Mouse (Mus musculus): ENCODE measurements at regions not wholly inside any gene's neighbourhood (a gene's known extent, or its start where the extent isn't known, plus 50 kb on each side); places are given as distances from the start of the nearest gene placed in this dataset.

GRCm38 (mm10) chr1:56219700-56220099 is 417.5 kb downstream of the Hsfy2 start:
- H3K4me1 ChIP-seq (ENCODE audit: insufficient read depth): no peaks in the 10 kb centered on the region
- no peaks in the 10 kb centered on the region for H3K36me3 ChIP-seq (replicated peaks; ENCODE audit: insufficient read depth, low read length)
- H3K9ac ChIP-seq (replicated peaks): no peak overlapping the region
- H3K27ac ChIP-seq (ENCODE audit: low read depth): no peak overlapping the region
- H3K9me3 ChIP-seq (ENCODE audit: low read length): no peaks in the 10 kb centered on the region
- H3K4me3 ChIP-seq (ENCODE audit: low read depth, low read length): no peak overlapping the region
- ATAC-seq: no peak
- 27% methylated on average over 2 of the region's 2 CpGs for WGBS (ENCODE audit: insufficient replicate concordance)
- TF ChIP-seq EP300 (IDR thresholded peaks at IDR 0.05; ENCODE audit: low read depth) (no peak), CTCF (IDR thresholded peaks at IDR 0.05; ENCODE audit: low read depth) (no peak)
- DNase-seq: no peak
- H3K27me3 ChIP-seq (ENCODE audit: insufficient read depth, low read length): no peaks in the 10 kb centered on the region
- no peak overlapping the region for H3K4me2 ChIP-seq (ENCODE audit: low read depth, low read length)

DNA sequence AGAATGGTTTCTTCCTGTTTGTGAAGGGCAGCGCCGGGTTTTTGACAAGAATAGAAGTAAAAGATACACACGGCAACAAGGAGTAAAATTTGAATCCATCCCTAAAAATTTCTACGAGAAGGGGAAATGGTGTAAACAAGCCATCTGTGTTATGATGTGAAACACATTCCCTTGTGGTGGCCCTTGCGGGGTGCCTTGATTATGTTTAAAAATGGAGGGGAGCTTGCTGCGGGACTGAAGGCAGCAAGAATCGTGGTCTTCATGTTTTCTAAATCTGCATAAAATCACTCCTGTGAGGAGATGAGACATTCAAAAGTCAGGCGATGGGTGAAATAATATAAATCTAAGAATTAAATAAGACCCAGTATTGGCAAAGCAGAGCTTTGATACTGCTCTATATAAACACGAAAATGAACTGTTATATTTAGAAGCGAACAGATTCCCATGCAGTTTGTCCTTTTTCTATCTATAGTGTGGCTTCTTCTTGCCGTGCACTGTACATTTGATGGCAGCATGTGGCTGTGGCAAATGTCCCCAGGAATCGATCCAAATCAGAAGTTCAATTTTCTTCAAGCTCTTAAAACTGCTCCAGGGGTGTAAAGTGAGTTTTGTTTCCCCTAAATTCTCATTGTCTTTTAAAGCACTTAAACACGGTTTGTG is 426.4 kb downstream of the Hsfy2 start:
- Histone ChIP-seq H3K27me3 (ENCODE audit: insufficient read depth, low read length) (no peaks in the 10 kb centered on the region), H3K9ac (replicated peaks) (no peak overlapping the region), H3K27ac (ENCODE audit: low read depth) (no peak overlapping the region), H3K36me3 (replicated peaks; ENCODE audit: insufficient read depth, low read length) (no peaks in the 10 kb centered on the region), H3K9me3 (ENCODE audit: low read length) (no peaks in the 10 kb centered on the region), H3K4me2 (ENCODE audit: low read depth, low read length) (no peak overlapping the region), H3K4me1 (ENCODE audit: insufficient read depth) (no peaks in the 10 kb centered on the region), H3K4me3 (ENCODE audit: low read depth, low read length) (no peak overlapping the region)
- ATAC-seq (no peak), DNase-seq (no peak)
- 76% methylated on average over 13 of the region's 13 CpGs for WGBS (ENCODE audit: insufficient replicate concordance)
- TF ChIP-seq EP300 (IDR thresholded peaks at IDR 0.05; ENCODE audit: low read depth) (no peak), CTCF (IDR thresholded peaks at IDR 0.05; ENCODE audit: low read depth) (no peak)

- Histone ChIP-seq H3K27ac (ENCODE audit: low read depth) (no peak overlapping the region), H3K4me1 (ENCODE audit: insufficient read depth) (no peaks in the 10 kb centered on the region), H3K4me3 (ENCODE audit: low read depth, low read length) (no peak overlapping the region), H3K36me3 (replicated peaks; ENCODE audit: insufficient read depth, low read length) (no peaks in the 10 kb centered on the region), H3K4me2 (ENCODE audit: low read depth, low read length) (no peak overlapping the region), H3K9ac (replicated peaks) (no peak overlapping the region), H3K27me3 (ENCODE audit: insufficient read depth, low read length) (no peaks in the 10 kb centered on the region), H3K9me3 (ENCODE audit: low read length) (no peaks in the 10 kb centered on the region)
- DNase-seq (no peak), ATAC-seq (no peak)
- WGBS (ENCODE audit: insufficient replicate concordance): 81% methylated on average over 10 of the region's 10 CpGs
- TF ChIP-seq EP300 (IDR thresholded peaks at IDR 0.05; ENCODE audit: low read depth) (no peak), CTCF (IDR thresholded peaks at IDR 0.05; ENCODE audit: low read depth) (no peak)
These were observed 430.5 kb downstream of the Hsfy2 start for GRCm38 (mm10) chr1:56206615-56207267.

DNA sequence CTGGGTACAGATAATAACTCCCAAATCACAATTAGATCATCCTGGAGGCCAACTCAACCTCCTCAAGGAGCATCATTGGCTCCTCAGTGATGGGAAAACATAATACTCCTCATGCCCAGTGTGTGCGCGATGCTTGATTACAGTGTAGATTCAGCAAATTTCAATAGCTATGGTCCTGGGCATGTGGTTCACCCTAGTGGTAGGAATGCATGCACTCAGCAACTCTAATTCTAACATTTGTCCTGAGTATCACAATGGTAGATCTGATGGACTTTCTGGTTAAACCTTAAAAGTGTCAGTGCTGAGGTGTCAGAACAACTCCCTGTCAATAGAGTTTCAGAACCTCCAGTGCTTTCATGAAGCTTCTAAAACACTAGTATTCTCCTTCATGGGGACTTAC is 442.0 kb downstream of the Hsfy2 start:
- H3K4me3 ChIP-seq (ENCODE audit: low read depth, low read length): no peak overlapping the region
- no peaks in the 10 kb centered on the region for H3K36me3 ChIP-seq (replicated peaks; ENCODE audit: insufficient read depth, low read length)
- no peak overlapping the region for H3K9ac ChIP-seq (replicated peaks)
- DNase-seq (no peak), ATAC-seq (no peak)
- TF ChIP-seq EP300 (IDR thresholded peaks at IDR 0.05; ENCODE audit: low read depth) (no peak), CTCF (IDR thresholded peaks at IDR 0.05; ENCODE audit: low read depth) (no peak)
- H3K27me3 ChIP-seq (ENCODE audit: insufficient read depth, low read length): no peaks in the 10 kb centered on the region
- WGBS (ENCODE audit: insufficient replicate concordance): 76% methylated on average over 2 of the region's 2 CpGs
- H3K4me2 ChIP-seq (ENCODE audit: low read depth, low read length): no peak overlapping the region
- H3K4me1 ChIP-seq (ENCODE audit: insufficient read depth): no peaks in the 10 kb centered on the region
- no peaks in the 10 kb centered on the region for H3K9me3 ChIP-seq (ENCODE audit: low read length)
- no peak overlapping the region for H3K27ac ChIP-seq (ENCODE audit: low read depth)

DNA sequence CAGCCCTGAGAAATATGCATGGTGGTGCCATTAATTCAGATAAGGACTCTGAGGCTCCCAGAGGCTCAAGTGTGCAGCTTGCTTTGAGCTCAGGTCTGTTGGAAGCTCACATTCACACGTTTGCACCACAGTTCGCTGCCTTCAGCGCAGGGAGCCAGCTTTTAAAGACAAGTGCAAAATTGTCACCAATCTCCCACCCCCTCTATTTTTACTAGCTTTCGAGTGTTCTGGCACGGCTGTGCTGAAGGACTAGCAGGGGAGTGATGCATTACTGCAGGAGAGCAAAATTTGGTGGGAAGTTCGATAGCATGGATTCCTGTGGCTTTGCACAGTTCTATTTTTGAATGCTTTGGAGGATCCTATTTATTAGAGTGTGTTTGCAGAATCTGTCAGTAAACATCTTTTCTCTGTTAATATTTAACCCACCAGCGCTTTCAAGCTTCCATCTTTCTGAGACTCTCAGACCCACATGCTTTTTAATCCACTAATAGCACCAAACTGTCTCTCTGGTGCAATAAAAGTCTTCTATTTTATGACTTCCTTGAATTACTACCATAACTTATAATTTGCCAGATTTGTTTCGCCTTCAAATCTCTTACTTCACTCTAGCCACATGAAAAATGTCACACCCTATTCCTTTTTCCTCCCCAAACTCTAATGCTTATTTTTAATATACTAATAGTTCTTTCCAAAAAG is 453.6 kb downstream of the Hsfy2 start:
- no peak overlapping the region for H3K9ac ChIP-seq (replicated peaks)
- H3K4me1 ChIP-seq (ENCODE audit: insufficient read depth): no peaks in the 10 kb centered on the region
- H3K27ac ChIP-seq (ENCODE audit: low read depth): no peak overlapping the region
- H3K36me3 ChIP-seq (replicated peaks; ENCODE audit: insufficient read depth, low read length): no peaks in the 10 kb centered on the region
- ATAC-seq (no peak), DNase-seq (no peak)
- H3K27me3 ChIP-seq (ENCODE audit: insufficient read depth, low read length): no peaks in the 10 kb centered on the region
- 65% methylated on average over 8 of the region's 8 CpGs for WGBS (ENCODE audit: insufficient replicate concordance)
- no peak overlapping the region for H3K4me3 ChIP-seq (ENCODE audit: low read depth, low read length)
- TF ChIP-seq EP300 (IDR thresholded peaks at IDR 0.05; ENCODE audit: low read depth) (no peak), CTCF (IDR thresholded peaks at IDR 0.05; ENCODE audit: low read depth) (no peak)
- H3K4me2 ChIP-seq (ENCODE audit: low read depth, low read length): no peak overlapping the region
- H3K9me3 ChIP-seq (ENCODE audit: low read length): no peaks in the 10 kb centered on the region

- no peak for TF ChIP-seq CTCF (IDR thresholded peaks at IDR 0.05; ENCODE audit: low read depth)
- no peak for TF ChIP-seq EP300 (IDR thresholded peaks at IDR 0.05; ENCODE audit: low read depth)
- WGBS (ENCODE audit: insufficient replicate concordance): 71% methylated on average over 10 of the region's 10 CpGs
- ATAC-seq: no peak
These were observed 457.8 kb downstream of the Hsfy2 start for GRCm38 (mm10) chr1:56179206-56179985.

More at GRCm38 (mm10) chr1:56179206-56179985, 457.8 kb downstream of the Hsfy2 start:
- no peak overlapping the region for H3K9ac ChIP-seq (replicated peaks)
- no peak overlapping the region for H3K4me2 ChIP-seq (ENCODE audit: low read depth, low read length)
- H3K4me1 ChIP-seq (ENCODE audit: insufficient read depth): no peaks in the 10 kb centered on the region
- no peaks in the 10 kb centered on the region for H3K27me3 ChIP-seq (ENCODE audit: insufficient read depth, low read length)
- no peak overlapping the region for H3K27ac ChIP-seq (ENCODE audit: low read depth)
- H3K9me3 ChIP-seq (ENCODE audit: low read length): no peaks in the 10 kb centered on the region
- no peaks in the 10 kb centered on the region for H3K36me3 ChIP-seq (replicated peaks; ENCODE audit: insufficient read depth, low read length)
- H3K4me3 ChIP-seq (ENCODE audit: low read depth, low read length): no peak overlapping the region
- no peak for DNase-seq
